Mouse (Mus musculus): ENCODE data around the gene Slc24a5.
A peak's percentile ranks its signal among the peaks of the same experiment; 100 is the strongest.

Slc24a5 gene

GRCm38 (mm10) chr2:125119381-125120110 lies 51.6 kb downstream of the Slc24a5 start:
- DNase-seq (ENCODE audit: low read depth, low spot score), result no peak

DNA sequence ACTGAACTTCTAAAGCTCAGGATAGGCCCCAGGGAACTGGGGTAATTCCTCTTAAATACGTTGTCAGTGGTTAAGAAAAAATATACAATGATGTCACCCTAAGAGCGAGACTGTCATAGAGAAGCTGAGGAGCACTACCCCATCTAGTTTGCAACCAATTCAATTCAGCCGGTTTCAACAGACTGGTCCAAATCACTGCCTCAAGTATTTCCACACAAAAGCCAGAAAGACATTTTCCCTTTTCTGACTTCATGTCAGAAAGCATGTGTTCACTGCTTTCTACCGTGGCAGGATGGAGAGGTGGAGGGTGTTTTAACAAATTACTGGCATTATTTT lies 54.3 kb downstream of the Slc24a5 start:
- peak; percentile 51 for DNase-seq (ENCODE audit: low read depth, low spot score)

GRCm38 (mm10) chr2:125122624-125123476 lies 54.9 kb downstream of the Slc24a5 start:
- DNase-seq (ENCODE audit: low read depth, low spot score), result peak; percentile 54

GRCm38 (mm10) chr2:125123477-125123852 lies 55.5 kb downstream of the Slc24a5 start, which contains the start of gene Myef2:
Gene Myef2, minus strand, starts transcription at chr2:125123661.
- DNase-seq (ENCODE audit: low read depth, low spot score), result peak; percentile 90

- DNase-seq (ENCODE audit: low read depth, low spot score), result no peak
Measured at GRCm38 (mm10) chr2:125125824-125126223, 57.9 kb downstream of the Slc24a5 start.

DNA sequence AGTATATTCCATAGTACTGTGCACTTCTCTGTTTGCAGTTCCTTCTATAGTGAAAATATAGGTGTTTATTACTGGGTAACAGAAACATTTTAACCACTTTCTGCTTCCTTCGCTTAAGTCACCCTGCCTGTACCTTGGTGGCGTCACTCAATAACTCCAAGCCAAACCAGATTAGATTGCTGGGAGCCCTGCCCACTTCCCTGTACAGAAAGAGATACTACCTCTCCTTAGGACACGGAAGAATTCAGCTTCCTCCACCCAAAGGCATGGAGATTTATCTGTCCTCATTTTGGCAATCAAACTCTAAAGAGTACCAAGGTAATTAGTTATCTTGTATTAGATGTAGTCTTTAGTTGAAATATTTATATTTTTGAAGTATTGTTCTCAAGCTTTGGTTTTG lies 58.9 kb downstream of the Slc24a5 start:
- no peak for DNase-seq (ENCODE audit: low read depth, low spot score)

DNA sequence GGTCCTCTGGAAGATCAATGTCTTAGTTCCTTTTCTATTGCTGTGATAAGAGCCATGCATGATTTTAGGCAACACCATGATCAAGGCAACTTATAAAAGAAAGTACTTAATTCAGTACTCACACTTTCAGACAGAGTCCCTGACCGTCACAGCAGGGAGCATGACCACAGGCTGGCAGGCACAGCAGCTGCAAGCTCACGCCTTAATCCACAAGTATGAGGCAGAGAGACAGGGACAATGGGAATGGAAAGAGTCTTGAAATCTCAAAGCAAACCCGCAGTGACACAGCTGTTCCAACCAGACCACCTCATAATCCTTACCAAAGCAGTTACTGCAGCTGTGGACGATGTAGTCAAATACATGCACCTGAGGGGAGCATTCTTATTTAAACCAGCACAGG lies 66.2 kb downstream of the Slc24a5 start:
- no peak for DNase-seq (ENCODE audit: low read depth, low spot score)

DNA sequence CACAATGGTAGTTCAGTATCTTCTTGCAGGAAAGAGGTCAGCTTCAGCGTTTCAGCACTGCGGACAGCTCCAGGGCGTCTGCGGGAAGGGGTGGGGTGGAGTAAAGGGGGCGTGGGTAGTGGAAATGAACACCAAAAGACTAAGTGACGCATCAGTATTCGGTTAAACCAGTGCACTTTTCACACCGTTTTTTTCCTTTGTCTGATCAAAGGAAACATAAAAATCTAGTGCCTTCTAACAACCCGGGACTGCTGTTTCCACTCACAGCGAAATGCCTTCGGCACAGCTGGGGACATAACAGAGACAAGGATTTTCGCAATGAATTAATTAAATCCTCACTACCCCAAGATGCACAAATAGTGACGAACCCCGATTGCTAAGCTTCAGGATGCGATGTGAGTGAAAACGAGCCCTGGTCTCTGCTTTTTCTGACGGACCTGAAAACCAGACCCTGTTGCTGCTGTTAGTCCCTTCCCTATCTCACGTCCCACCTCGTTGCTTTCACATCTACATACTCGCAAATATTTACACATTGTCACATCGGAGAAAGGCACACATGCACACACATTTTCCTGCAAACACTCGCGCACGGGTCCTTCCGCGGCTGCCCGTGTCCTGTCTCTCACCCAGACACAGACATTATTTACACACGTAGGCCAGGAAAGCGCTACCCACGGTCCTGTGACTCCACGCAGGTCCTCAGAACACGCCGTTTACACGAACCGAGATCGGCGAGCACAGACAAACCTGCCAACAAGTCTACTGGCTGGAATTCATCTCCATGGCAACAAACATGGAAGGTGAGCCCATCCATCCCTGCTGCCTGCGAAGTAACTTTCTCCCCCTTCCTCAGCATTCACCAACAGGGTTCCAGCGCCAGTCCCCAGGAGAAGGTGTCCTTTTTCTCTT lies 68.2 kb downstream of the Slc24a5 start, which contains the start of gene Ctxn2:
Ctxn2 (plus strand) TSS at position 790 of the 909 bp plus-strand sequence.
- no peak for DNase-seq (ENCODE audit: low read depth, low spot score)

DNA sequence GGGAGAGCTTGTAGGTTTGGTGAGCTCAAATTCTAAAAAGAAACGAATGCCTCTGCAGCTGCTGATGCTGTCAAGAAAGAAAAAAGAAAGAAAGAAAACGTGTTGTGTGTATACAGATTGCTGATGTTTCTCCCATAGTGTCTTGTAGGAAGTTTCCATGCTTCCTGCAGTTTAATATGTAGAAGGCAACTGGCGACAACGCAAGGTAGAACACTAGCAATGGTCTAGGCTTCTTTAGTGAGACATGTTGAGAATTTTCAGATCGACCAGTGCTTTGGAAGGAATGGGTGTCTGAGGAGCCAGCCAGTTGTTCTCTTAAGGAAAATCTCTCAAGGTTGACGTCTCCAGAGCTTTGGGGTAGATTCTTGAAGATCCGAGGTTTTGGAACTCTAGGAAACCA lies 68.9 kb downstream of the Slc24a5 start:
- DNase-seq (ENCODE audit: low read depth, low spot score), result no peak
